Mouse (Mus musculus) myocyte (in vitro differentiated cells): Measurements from ENCODE around the gene Wdr83.

Source experiments
- POLR2A ChIP-seq: IDR thresholded peaks from one replicate; pipeline ENCODE4 v1.6.1; 2011; ENCODE audit warnings: low read depth, mild to moderate bottlenecking, control low read depth, moderate library complexity; ENCODE audit not compliant: insufficient read length
- POLR2AphosphoS2 ChIP-seq: IDR thresholded peaks from one replicate; pipeline ENCODE4 v1.6.1; 2011; ENCODE audit warnings: low read depth, control low read depth; ENCODE audit not compliant: insufficient read length
- TCF3 ChIP-seq: IDR thresholded peaks from one replicate; pipeline ENCODE4 v1.6.1; 2011; ENCODE audit warnings: low read depth, control low read depth; ENCODE audit not compliant: insufficient read length

- no peak for TF ChIP-seq TCF3
- no peak for TF ChIP-seq POLR2AphosphoS2
- TF ChIP-seq POLR2A, result no peak
Observed at GRCm38 (mm10) chr8:85086238-85086637, 5.1 kb upstream of the Wdr83 start.
